Mouse (Mus musculus): ENCODE data around the gene Rpusd3. TPM values are rescaled to one million over a fixed set of nuclear protein-coding genes. Genes with fewer than 3 reads are reported as not detected.

Rpusd3 gene
- total and polyA plus RNA-seq, 3 experiments: 7.7 to 113 (median 20.2) TPM

DNA sequence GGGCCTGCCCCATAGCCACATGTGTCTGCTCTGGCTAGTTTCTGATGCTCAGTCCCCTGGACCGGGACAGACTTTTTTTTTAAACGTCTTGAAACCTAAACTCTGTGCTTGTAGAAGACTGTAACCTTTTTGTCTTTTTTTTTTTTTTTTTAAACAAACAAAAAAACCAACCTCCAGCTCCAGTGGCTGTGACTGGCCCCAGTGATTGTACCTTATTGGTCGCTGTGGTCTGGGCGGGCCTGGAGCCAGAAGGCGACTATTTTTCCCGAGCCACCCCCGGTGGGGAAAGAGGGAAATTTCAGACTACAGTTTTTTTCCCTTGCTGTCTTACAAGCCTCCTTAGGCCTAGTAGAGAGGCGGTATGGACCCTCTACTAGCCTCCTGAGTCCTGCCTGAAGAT lies 30.2 kb downstream of the Rpusd3 start, which contains the start of gene Ttll3:
TSS of gene Ttll3 (plus strand) at position 301 of the 400 bp plus-strand sequence.
- Histone ChIP-seq H3K9me3 (replicated peaks) (peaks cover 6% of the 10 kb centered on the region), H3K4me1 (ENCODE audit: insufficient read depth, low read depth, low read length) (peaks cover 6% of the 10 kb centered on the region), H3K36me3 (replicated peaks) (peaks cover 98% of the 10 kb centered on the region), H3K27me3 (ENCODE audit: insufficient read depth, low read length) (no peaks in the 10 kb centered on the region), H3K4me3 (ENCODE audit: low read depth, low read length) (no peak within 1 kb of the TSS)
- no peak for DNase-seq (ENCODE audit: low spot score)
- no peak for ATAC-seq (ENCODE audit: extremely low read depth, insufficient number of reproducible peaks, low FRiP score, poor library complexity, severe bottlenecking)
- TF ChIP-seq CTCF (IDR thresholded peaks at IDR 0.05; ENCODE audit: low read depth, low read length): no peak
- TF ChIP-seq GATA2 (IDR thresholded peaks at IDR 0.05; ENCODE audit: borderline replicate concordance, low read depth, low read length): no peak
- no peak for TF ChIP-seq TAL1 (conservative IDR thresholded peaks at IDR 0.05; ENCODE audit: low read depth, low read length)

DNA sequence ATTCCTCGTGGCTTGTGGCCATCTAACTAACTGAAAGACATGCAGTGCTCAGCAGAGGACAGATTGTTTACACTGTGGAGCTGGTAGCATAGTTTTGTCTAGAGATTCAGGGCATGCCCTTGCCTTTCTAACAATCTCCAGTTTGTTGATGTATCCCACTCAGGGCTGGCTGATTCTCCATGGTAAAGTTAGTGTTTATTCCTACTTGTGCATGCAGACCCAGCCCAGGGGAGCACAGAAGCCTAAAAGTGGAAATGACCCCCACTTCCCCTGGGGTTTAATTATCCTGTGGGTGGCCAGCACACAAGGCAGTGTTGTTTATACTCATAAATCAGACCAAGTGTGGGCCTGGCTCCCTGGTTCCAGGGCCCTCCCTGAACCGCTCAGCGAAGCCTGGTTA lies 33.1 kb downstream of the Rpusd3 start:
- Histone ChIP-seq H3K9me3 (replicated peaks) (no peaks in the 10 kb centered on the region), H3K36me3 (replicated peaks) (peaks cover 98% of the 10 kb centered on the region), H3K4me1 (ENCODE audit: insufficient read depth, low read depth, low read length) (peaks cover 13% of the 10 kb centered on the region; the same call in 1 of the 2 replicates), H3K4me3 (ENCODE audit: low read depth, low read length) (no peak overlapping the region), H3K27me3 (ENCODE audit: insufficient read depth, low read length) (no peaks in the 10 kb centered on the region)
- TF ChIP-seq CTCF (IDR thresholded peaks at IDR 0.05; ENCODE audit: low read depth, low read length): no peak
- TF ChIP-seq GATA1 (IDR thresholded peaks at IDR 0.05; ENCODE audit: borderline replicate concordance, low read length): no peak
- TF ChIP-seq POLR2AphosphoS5 (IDR thresholded peaks at IDR 0.05; ENCODE audit: insufficient replicate concordance, low read depth, low read length): no peak
- TF ChIP-seq GATA2 (IDR thresholded peaks at IDR 0.05; ENCODE audit: borderline replicate concordance, low read depth, low read length): no peak
- TF ChIP-seq TAL1 (conservative IDR thresholded peaks at IDR 0.05; ENCODE audit: low read depth, low read length): no peak
- ATAC-seq (ENCODE audit: extremely low read depth, insufficient number of reproducible peaks, low FRiP score, poor library complexity, severe bottlenecking) (no peak), DNase-seq (ENCODE audit: low spot score) (no peak)

DNA sequence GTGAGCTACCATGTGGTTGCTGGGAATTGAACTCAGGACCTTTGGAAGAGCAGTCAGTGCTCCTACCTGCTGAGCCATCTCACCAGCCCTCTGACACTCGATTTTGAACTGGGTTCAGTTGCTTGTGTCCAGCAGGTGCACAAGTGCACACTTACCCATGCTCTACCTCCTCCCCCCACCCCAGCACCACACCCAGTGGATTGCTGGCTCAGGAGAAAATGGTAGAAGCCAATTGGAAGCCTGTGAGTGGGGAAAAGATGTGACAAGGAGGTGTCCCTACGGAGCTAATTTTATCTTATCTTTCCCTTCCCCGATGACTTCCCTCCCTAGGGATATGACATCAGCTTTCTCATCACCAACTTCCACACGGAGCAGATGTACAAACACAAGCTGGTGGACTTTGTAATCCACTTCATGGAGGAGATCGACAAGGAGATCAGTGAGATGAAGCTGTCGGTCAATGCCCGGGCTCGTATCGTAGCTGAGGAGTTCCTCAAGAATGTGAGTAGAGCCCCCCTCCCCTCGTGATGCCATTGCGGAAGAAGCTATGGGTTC lies 33.9 kb downstream of the Rpusd3 start:
- DNase-seq (ENCODE audit: low spot score) (no peak), ATAC-seq (ENCODE audit: extremely low read depth, insufficient number of reproducible peaks, low FRiP score, poor library complexity, severe bottlenecking) (no peak)
- TF ChIP-seq POLR2AphosphoS5 (IDR thresholded peaks at IDR 0.05; ENCODE audit: insufficient replicate concordance, low read depth, low read length) (no peak), GATA2 (IDR thresholded peaks at IDR 0.05; ENCODE audit: borderline replicate concordance, low read depth, low read length) (no peak), GATA1 (IDR thresholded peaks at IDR 0.05; ENCODE audit: borderline replicate concordance, low read length) (no peak), TAL1 (conservative IDR thresholded peaks at IDR 0.05; ENCODE audit: low read depth, low read length) (no peak), CTCF (IDR thresholded peaks at IDR 0.05; ENCODE audit: low read depth, low read length) (no peak)
- peaks cover 20% of the 10 kb centered on the region for H3K4me1 ChIP-seq (ENCODE audit: insufficient read depth, low read depth, low read length)
- H3K4me3 ChIP-seq (ENCODE audit: low read depth, low read length): no peak overlapping the region
- H3K36me3 ChIP-seq (replicated peaks): peaks cover 98% of the 10 kb centered on the region
- no peaks in the 10 kb centered on the region for H3K27me3 ChIP-seq (ENCODE audit: insufficient read depth, low read length)
- no peaks in the 10 kb centered on the region for H3K9me3 ChIP-seq (replicated peaks)

DNA sequence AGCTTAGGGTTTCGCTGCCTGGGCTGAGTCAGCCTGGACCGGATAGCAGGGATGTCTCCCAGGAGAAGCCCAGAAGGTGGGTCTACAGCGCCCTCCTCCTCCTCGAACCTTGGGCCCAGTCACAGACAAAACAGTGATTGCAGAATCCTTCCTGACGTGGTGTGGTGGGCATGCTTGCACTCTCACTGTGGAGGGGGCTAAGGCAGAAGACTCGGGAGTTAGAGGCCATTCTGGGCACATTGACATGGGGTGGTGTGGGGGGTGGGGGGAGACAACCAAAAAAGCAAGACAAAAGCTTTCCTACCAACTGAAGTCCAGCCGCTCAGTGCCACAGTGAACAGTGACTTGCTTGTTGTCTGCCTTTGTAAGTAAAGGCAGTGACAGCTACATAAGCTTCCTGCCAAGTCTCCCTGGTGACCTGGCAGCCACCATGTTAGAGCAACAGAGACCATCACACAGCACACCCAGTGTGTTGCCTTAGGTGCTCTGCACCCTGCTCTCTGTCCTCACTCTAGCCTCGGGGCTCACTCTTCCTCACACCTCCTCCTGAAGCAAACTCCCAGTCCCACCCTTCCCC lies 34.7 kb downstream of the Rpusd3 start:
- no peak for ATAC-seq (ENCODE audit: extremely low read depth, insufficient number of reproducible peaks, low FRiP score, poor library complexity, severe bottlenecking)
- peaks cover 98% of the 10 kb centered on the region for H3K36me3 ChIP-seq (replicated peaks)
- no peaks in the 10 kb centered on the region for H3K27me3 ChIP-seq (ENCODE audit: insufficient read depth, low read length)

DNA sequence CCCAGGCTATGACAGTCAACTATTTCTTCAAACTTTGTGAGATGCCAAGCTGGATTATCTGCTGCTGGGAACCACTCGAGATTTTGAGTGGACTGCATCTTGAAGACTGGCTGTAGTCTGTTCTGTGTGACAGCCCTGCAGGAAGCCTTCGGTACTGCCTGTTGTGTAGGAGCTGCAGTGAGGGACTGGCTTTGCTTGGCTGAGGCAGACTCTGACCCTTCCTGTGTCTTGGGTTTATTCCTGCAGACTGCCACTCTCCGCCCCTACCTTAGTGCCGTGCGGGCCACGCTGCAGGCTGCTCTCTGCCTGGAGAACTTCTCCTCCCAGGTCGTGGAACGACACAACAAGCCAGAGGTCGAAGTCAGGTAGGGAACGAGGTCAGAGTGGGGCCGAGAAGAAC lies 38.7 kb downstream of the Rpusd3 start:
- ATAC-seq (ENCODE audit: extremely low read depth, insufficient number of reproducible peaks, low FRiP score, poor library complexity, severe bottlenecking) (no peak), DNase-seq (ENCODE audit: low spot score) (no peak)
- H3K4me1 ChIP-seq (ENCODE audit: insufficient read depth, low read depth, low read length): peaks cover 46% of the 10 kb centered on the region
- TF ChIP-seq GATA1 (IDR thresholded peaks at IDR 0.05; ENCODE audit: borderline replicate concordance, low read length) (no peak), TAL1 (conservative IDR thresholded peaks at IDR 0.05; ENCODE audit: low read depth, low read length) (no peak), GATA2 (IDR thresholded peaks at IDR 0.05; ENCODE audit: borderline replicate concordance, low read depth, low read length) (no peak), POLR2AphosphoS5 (IDR thresholded peaks at IDR 0.05; ENCODE audit: insufficient replicate concordance, low read depth, low read length) (no peak), CTCF (IDR thresholded peaks at IDR 0.05; ENCODE audit: low read depth, low read length) (no peak)
- no peaks in the 10 kb centered on the region for H3K9me3 ChIP-seq (replicated peaks)
- no peaks in the 10 kb centered on the region for H3K27me3 ChIP-seq (ENCODE audit: insufficient read depth, low read length)
- no peak overlapping the region; the same call in 1 of the 2 replicates for H3K4me3 ChIP-seq (ENCODE audit: low read depth, low read length)
- H3K36me3 ChIP-seq (replicated peaks): peaks cover 72% of the 10 kb centered on the region

More for the DNA sequence above, 34.7 kb downstream of the Rpusd3 start:
- DNase-seq (ENCODE audit: low spot score): no peak
- H3K4me3 ChIP-seq (ENCODE audit: low read depth, low read length): no peak overlapping the region
- no peaks in the 10 kb centered on the region for H3K9me3 ChIP-seq (replicated peaks)
- peaks cover 28% of the 10 kb centered on the region for H3K4me1 ChIP-seq (ENCODE audit: insufficient read depth, low read depth, low read length)
- TF ChIP-seq GATA1 (IDR thresholded peaks at IDR 0.05; ENCODE audit: borderline replicate concordance, low read length) (no peak), TAL1 (conservative IDR thresholded peaks at IDR 0.05; ENCODE audit: low read depth, low read length) (no peak), GATA2 (IDR thresholded peaks at IDR 0.05; ENCODE audit: borderline replicate concordance, low read depth, low read length) (no peak), POLR2AphosphoS5 (IDR thresholded peaks at IDR 0.05; ENCODE audit: insufficient replicate concordance, low read depth, low read length) (no peak), CTCF (IDR thresholded peaks at IDR 0.05; ENCODE audit: low read depth, low read length) (no peak)

DNA sequence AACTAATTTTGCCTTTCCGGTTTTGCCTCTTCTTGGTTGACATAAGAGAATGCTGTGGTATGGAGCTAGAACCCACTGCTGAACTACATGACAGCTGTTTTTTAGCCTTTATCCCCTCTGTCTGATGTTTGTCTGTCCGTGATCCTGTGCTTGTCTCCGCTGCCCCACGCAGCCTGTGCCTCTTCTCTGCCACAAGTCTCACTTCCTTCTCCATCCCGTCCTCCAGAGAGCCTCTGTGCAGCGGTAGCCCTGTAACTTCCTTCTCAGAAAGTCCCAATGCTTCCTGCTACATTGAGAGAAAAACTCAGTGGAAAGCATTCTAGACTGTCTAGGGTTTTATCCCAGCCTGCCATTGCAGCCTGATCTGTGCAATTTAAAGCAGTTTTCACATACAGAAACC lies 39.9 kb downstream of the Rpusd3 start:
- DNase-seq (ENCODE audit: low spot score) (no peak), ATAC-seq (ENCODE audit: extremely low read depth, insufficient number of reproducible peaks, low FRiP score, poor library complexity, severe bottlenecking) (no peak)
- TF ChIP-seq GATA1 (IDR thresholded peaks at IDR 0.05; ENCODE audit: borderline replicate concordance, low read length) (no peak), CTCF (IDR thresholded peaks at IDR 0.05; ENCODE audit: low read depth, low read length) (no peak), TAL1 (conservative IDR thresholded peaks at IDR 0.05; ENCODE audit: low read depth, low read length) (no peak), POLR2AphosphoS5 (IDR thresholded peaks at IDR 0.05; ENCODE audit: insufficient replicate concordance, low read depth, low read length) (no peak), GATA2 (IDR thresholded peaks at IDR 0.05; ENCODE audit: borderline replicate concordance, low read depth, low read length) (no peak)
- no peaks in the 10 kb centered on the region for H3K27me3 ChIP-seq (ENCODE audit: insufficient read depth, low read length)
- peak overlapping the region; percentile 81 for H3K4me3 ChIP-seq (ENCODE audit: low read depth, low read length)
- no peaks in the 10 kb centered on the region for H3K9me3 ChIP-seq (replicated peaks)
- peaks cover 46% of the 10 kb centered on the region for H3K4me1 ChIP-seq (ENCODE audit: insufficient read depth, low read depth, low read length)
- peaks cover 73% of the 10 kb centered on the region for H3K36me3 ChIP-seq (replicated peaks)

All from G1E (cell line).